Mouse (Mus musculus) inflammation-experienced regulatory T-cells, adult 6 months (primary cell): Measurements from ENCODE around the gene Psmb2. TPM values are rescaled to one million over a fixed set of nuclear protein-coding genes. Genes with fewer than 3 reads are reported as not detected.
A peak's percentile ranks its signal among the peaks of the same experiment; 100 is the strongest.

Experiments
- ATAC-seq: one replicate; pipeline ENCODE4 v1.8.0; 2017
- polyA plus RNA-seq, 3 experiments: library from polyadenylated mRNA; unstranded; fragments of 100-300 nt; shearing (Covaris generic); gene quantifications; one replicate each; pipeline ENCODE4 v1.2.1; 2017

Psmb2 gene
- polyA plus RNA-seq: 100 to 1,000 TPM; 279 to 433 (median 354) TPM

- ATAC-seq: peak; percentile 96
These were observed at the start of gene Psmb2 for GRCm38 (mm10) chr4:126677054-126678003. Gene Psmb2, plus strand, starts transcription at chr4:126677630.

- no peak for ATAC-seq
These were observed 45.5 kb upstream of the Psmb2 start for GRCm38 (mm10) chr4:126631922-126632321.

GRCm38 (mm10) chr4:126632668-126633067 is 44.8 kb upstream of the Psmb2 start:
- no peak for ATAC-seq

GRCm38 (mm10) chr4:126636330-126636729 is 41.1 kb upstream of the Psmb2 start:
- no peak for ATAC-seq

GRCm38 (mm10) chr4:126637446-126637845 is 40.0 kb upstream of the Psmb2 start:
- ATAC-seq: no peak

GRCm38 (mm10) chr4:126639339-126639738 is 38.1 kb upstream of the Psmb2 start:
- no peak for ATAC-seq

- ATAC-seq: no peak
These were observed 35.5 kb upstream of the Psmb2 start for GRCm38 (mm10) chr4:126641901-126642300.

- ATAC-seq: no peak
These were observed 33.6 kb upstream of the Psmb2 start for GRCm38 (mm10) chr4:126643815-126644214.

GRCm38 (mm10) chr4:126644333-126644963 is 33.0 kb upstream of the Psmb2 start:
- no peak for ATAC-seq

- ATAC-seq: no peak
These were observed 29.2 kb upstream of the Psmb2 start for GRCm38 (mm10) chr4:126647996-126648910.

- ATAC-seq: no peak
These were observed 24.3 kb upstream of the Psmb2 start for GRCm38 (mm10) chr4:126653148-126653547.

GRCm38 (mm10) chr4:126655356-126655755 is 22.1 kb upstream of the Psmb2 start:
- no peak for ATAC-seq

- ATAC-seq: no peak
These were observed 16.2 kb upstream of the Psmb2 start for GRCm38 (mm10) chr4:126661249-126661648.

GRCm38 (mm10) chr4:126667075-126667474 is 10.4 kb upstream of the Psmb2 start:
- ATAC-seq: no peak

GRCm38 (mm10) chr4:126682298-126682697 is 4.9 kb downstream of the Psmb2 start:
- ATAC-seq: no peak

GRCm38 (mm10) chr4:126683084-126683483 is 5.7 kb downstream of the Psmb2 start:
- ATAC-seq: peak; percentile 94

- no peak for ATAC-seq
These were observed 12.0 kb downstream of the Psmb2 start for GRCm38 (mm10) chr4:126689457-126689856.

GRCm38 (mm10) chr4:126693021-126693420 is 15.6 kb downstream of the Psmb2 start:
- ATAC-seq: no peak

- no peak for ATAC-seq
These were observed 19.5 kb downstream of the Psmb2 start for GRCm38 (mm10) chr4:126696908-126697307.

GRCm38 (mm10) chr4:126706630-126707438 is 29.4 kb downstream of the Psmb2 start:
- no peak for ATAC-seq

GRCm38 (mm10) chr4:126707439-126707826 is 30.0 kb downstream of the Psmb2 start:
- no peak for ATAC-seq

GRCm38 (mm10) chr4:126732111-126732510 is 54.7 kb downstream of the Psmb2 start:
- ATAC-seq: no peak
